Mouse (Mus musculus): ENCODE data around the gene Fam213b. TPM values are rescaled to one million over a fixed set of nuclear protein-coding genes. Genes with fewer than 3 reads are reported as not detected.

The Fam213b gene
- total RNA-seq, 2 experiments from 2014 or later = 37.8 to 44.3 TPM

Other genes starting within 250 kb of the Fam213b start
- gene Actrt2, start 231.3 kb downstream of the Fam213b start, total RNA-seq (2021) = not detected
- under 1 TPM; 0.12 to 0.42 TPM for gene Ttc34, start 61.7 kb downstream of the Fam213b start, total RNA-seq (2021)
- under 1 TPM; 0.24 to 0.45 TPM for gene Mmel1, start 29.6 kb downstream of the Fam213b start, total RNA-seq (2021)
- 10 to 100 TPM in 1 of 2 experiments, 1 to 10 TPM in 1; 8.1 to 12.7 TPM for gene Tnfrsf14, start 29.4 kb upstream of the Fam213b start, total RNA-seq (2021)
- gene Hes5, start 61.8 kb upstream of the Fam213b start, total RNA-seq (2021) = under 1 TPM in 1 of 2 experiments, not detected in 1; 0.76 TPM
- gene Pank4, start 65.0 kb upstream of the Fam213b start, total RNA-seq (2021) = 10 to 100 TPM; 23.1 to 35.2 TPM
- gene Plch2, start 157.6 kb upstream of the Fam213b start, total RNA-seq (2021) = under 1 TPM; 0.27 to 0.79 TPM
- 10 to 100 TPM; 21.8 to 30.1 TPM for gene Pex10, start 167.9 kb upstream of the Fam213b start, total RNA-seq (2021)
- gene Rer1, start 187.2 kb upstream of the Fam213b start, total RNA-seq (2021) = 10 to 100 TPM; 91.2 to 93.1 TPM
- 10 to 100 TPM in 1 of 2 experiments, 1 to 10 TPM in 1; 7.0 to 11.2 TPM for gene Morn1, start 187.4 kb upstream of the Fam213b start, total RNA-seq (2021)